ENCODE assay signal across 7 mouse cellular contexts in the genomic region with DNA sequence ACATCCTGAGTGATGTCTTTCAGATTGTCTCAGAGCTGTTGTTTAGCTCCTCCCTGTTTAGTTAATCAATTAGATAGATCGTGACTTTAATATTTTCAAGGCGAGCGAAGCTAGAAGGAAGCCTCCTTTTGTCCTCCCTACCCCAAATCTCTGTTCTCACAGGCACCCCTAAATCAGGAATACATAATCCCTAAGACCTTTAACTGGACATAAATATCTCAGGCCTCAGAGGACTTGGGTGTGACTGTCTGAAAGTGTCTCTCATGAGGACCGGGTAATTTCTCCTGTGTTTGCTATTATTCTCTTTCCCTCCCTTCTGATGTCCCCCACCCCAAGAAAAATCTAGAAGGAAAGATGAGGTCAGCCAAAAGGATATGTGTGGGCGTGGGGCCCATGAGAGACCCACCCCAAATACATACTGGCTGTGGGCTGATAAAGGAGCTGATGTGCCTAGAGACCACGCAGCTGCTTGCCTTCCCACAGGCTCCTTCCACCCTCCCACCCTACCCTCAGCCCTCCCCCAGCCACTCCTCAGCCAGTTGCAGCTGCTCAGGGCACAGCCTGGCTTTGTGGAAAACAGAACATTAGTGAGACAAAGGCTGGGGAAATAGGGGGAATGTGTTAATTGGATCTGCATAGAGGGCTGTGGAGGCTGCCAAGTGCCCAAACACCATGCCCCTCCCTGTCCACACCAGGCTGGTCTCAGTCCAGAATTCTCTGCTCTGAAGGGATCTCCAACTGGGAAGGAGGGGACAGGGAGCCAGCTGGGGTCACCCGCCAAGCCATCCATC.
DNase-seq lines count a peak whose midpoint lies in the region; ATAC-seq and TF ChIP-seq lines count a peak whose summit lies in the region.

No protein-coding gene starts in this region.

- H3K4me1 ChIP-seq in liver, postnatal 0 days (ENCODE audit: insufficient read depth): no peaks in the 10 kb centered on the region
- H3K4me1 ChIP-seq in forebrain, embryonic 11.5 days (replicated peaks; ENCODE audit: control insufficient read depth, insufficient read depth, low read length): peaks cover 3% of the 10 kb centered on the region; the same call in 1 of the 2 replicates
- H3K4me1 ChIP-seq in limb, embryonic 12.5 days (replicated peaks): peaks cover 9% of the 10 kb centered on the region
- H3K4me1 ChIP-seq in stomach, embryonic 14.5 days (ENCODE audit: control insufficient read depth, insufficient read depth, low read length): peaks cover 13% of the 10 kb centered on the region; the same call in 1 of the 2 replicates

- no peak overlapping the region for H3K9ac ChIP-seq in liver, postnatal 0 days (replicated peaks)
- H3K9ac ChIP-seq in forebrain, embryonic 11.5 days (ENCODE audit: low read length): no peak overlapping the region; the same call in 1 of the 2 replicates
- no peak overlapping the region for H3K9ac ChIP-seq in limb, embryonic 12.5 days (replicated peaks)
- no peak overlapping the region for H3K9ac ChIP-seq in stomach, embryonic 14.5 days (replicated peaks; ENCODE audit: low read depth, low read length)

- no peak overlapping the region for H3K4me3 ChIP-seq in liver, postnatal 0 days (ENCODE audit: low read depth, low read length)
- no peak overlapping the region for H3K4me3 ChIP-seq in forebrain, embryonic 11.5 days (ENCODE audit: low read depth, low read length)
- H3K4me3 ChIP-seq in limb, embryonic 12.5 days (replicated peaks): no peak overlapping the region
- no peak overlapping the region for H3K4me3 ChIP-seq in stomach, embryonic 14.5 days (ENCODE audit: low read depth, low read length)

- 63% methylated on average over 7 of the region's 7 CpGs for WGBS in liver, postnatal 0 days (ENCODE audit: insufficient replicate concordance)
- 56% methylated on average over 7 of the region's 7 CpGs for WGBS in forebrain, embryonic 11.5 days
- WGBS in limb, embryonic 12.5 days: 64% methylated on average over 7 of the region's 7 CpGs
- WGBS in stomach, embryonic 14.5 days: 38% methylated on average over 7 of the region's 7 CpGs

- no peak for TF ChIP-seq EP300 in liver, postnatal 0 days (IDR thresholded peaks at IDR 0.05; ENCODE audit: low read depth)

- no peaks in the 10 kb centered on the region for H3K27me3 ChIP-seq in liver, postnatal 0 days (ENCODE audit: insufficient read depth, low read length)
- H3K27me3 ChIP-seq in forebrain, embryonic 11.5 days (ENCODE audit: control insufficient read depth, insufficient read depth, low read length): no peaks in the 10 kb centered on the region
- H3K27me3 ChIP-seq in limb, embryonic 12.5 days: no peaks in the 10 kb centered on the region
- no peaks in the 10 kb centered on the region for H3K27me3 ChIP-seq in stomach, embryonic 14.5 days (ENCODE audit: control insufficient read depth, insufficient read depth, low read length)

- H3K4me2 ChIP-seq in liver, postnatal 0 days (ENCODE audit: low read depth, low read length): no peak overlapping the region
- no peak overlapping the region for H3K4me2 ChIP-seq in forebrain, embryonic 11.5 days (ENCODE audit: low read depth, low read length, severe bottlenecking)
- H3K4me2 ChIP-seq in limb, embryonic 12.5 days: no peak overlapping the region
- no peak overlapping the region for H3K4me2 ChIP-seq in stomach, embryonic 14.5 days (replicated peaks; ENCODE audit: low read depth, low read length)

- no peak overlapping the region for H3K27ac ChIP-seq in liver, postnatal 0 days (ENCODE audit: low read depth)
- peak overlapping the region; percentile 20; the same call in 1 of the 2 replicates for H3K27ac ChIP-seq in forebrain, embryonic 11.5 days (ENCODE audit: low read depth, low read length)
- H3K27ac ChIP-seq in limb, embryonic 12.5 days: no peak overlapping the region
- H3K27ac ChIP-seq in stomach, embryonic 14.5 days (ENCODE audit: low read length): peak overlapping the region; percentile 39; the same call in 1 of the 2 replicates

- no peaks in the 10 kb centered on the region for H3K9me3 ChIP-seq in liver, postnatal 0 days (ENCODE audit: low read length)
- no peaks in the 10 kb centered on the region for H3K9me3 ChIP-seq in forebrain, embryonic 11.5 days (ENCODE audit: control insufficient read depth, low read length)
- H3K9me3 ChIP-seq in limb, embryonic 12.5 days: no peaks in the 10 kb centered on the region
- H3K9me3 ChIP-seq in stomach, embryonic 14.5 days (ENCODE audit: control insufficient read depth, low read depth, low read length): no peaks in the 10 kb centered on the region

- peak; percentile 11 for DNase-seq in liver
- DNase-seq in liver, postnatal 0 days: no peak
- peak; percentile 79 for DNase-seq in forebrain, embryonic 11.5 days (ENCODE audit: low spot score)
- DNase-seq in right cerebral cortex, postnatal 14 days: no peak
- DNase-seq in adrenal gland, adult 8-10 months: no peak

- no peaks in the 10 kb centered on the region for H3K36me3 ChIP-seq in liver, postnatal 0 days (replicated peaks; ENCODE audit: insufficient read depth, low read length)
- H3K36me3 ChIP-seq in forebrain, embryonic 11.5 days (ENCODE audit: control insufficient read depth, insufficient read depth, low read length): no peaks in the 10 kb centered on the region
- no peaks in the 10 kb centered on the region for H3K36me3 ChIP-seq in limb, embryonic 12.5 days
- no peaks in the 10 kb centered on the region for H3K36me3 ChIP-seq in stomach, embryonic 14.5 days (ENCODE audit: control insufficient read depth, insufficient read depth, low read length)

- TF ChIP-seq CTCF in liver, postnatal 0 days (IDR thresholded peaks at IDR 0.05; ENCODE audit: low read depth): no peak

- no peak for ATAC-seq in liver, postnatal 0 days
- ATAC-seq in forebrain, embryonic 11.5 days (replicated peaks; ENCODE audit: low FRiP score): peak; percentile 95
- 0 out of 2 replicates have a peak, but pooled peaks have one; percentile 47 for ATAC-seq in limb, embryonic 12.5 days (ENCODE audit: insufficient number of reproducible peaks, insufficient read depth, low FRiP score, low TSS enrichment, low read depth)
- peak; percentile 85 for ATAC-seq in stomach, embryonic 14.5 days (ENCODE audit: insufficient number of reproducible peaks, insufficient read depth, low FRiP score, low read depth)

Comparison
In these comparisons a context has a peak if more than half of its experiments do, and no peak if none do; other contexts are left out.
1. DNase-seq: peak in liver (single experiment) and forebrain, embryonic 11.5 days (single experiment); none in liver, postnatal 0 days (single experiment), right cerebral cortex, postnatal 14 days (single experiment) and adrenal gland, adult 8-10 months (single experiment).
2. H3K27ac ChIP-seq: peak in forebrain, embryonic 11.5 days (single experiment) and stomach, embryonic 14.5 days (single experiment); none in liver, postnatal 0 days (single experiment) and limb, embryonic 12.5 days (single experiment).